In the genomic region with DNA sequence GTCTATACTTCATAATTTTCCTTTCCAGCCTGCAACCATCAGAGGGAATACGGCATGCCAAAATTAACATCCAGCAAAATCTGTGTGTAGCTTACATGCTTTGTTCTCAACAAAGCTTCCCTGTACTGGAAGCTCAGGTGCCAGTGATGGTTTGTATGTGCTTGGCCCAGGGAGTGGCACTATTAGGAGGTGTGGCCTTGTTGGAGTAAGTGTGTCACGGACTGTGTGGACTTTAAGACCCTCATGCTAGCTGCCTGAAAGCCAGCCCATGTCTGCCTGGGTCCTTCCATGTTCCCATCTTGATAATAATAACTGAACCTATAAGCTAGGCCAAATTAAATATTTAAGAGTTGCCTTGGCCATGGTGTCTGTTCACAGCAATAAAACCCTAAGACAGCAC, we compare ENCODE assay signal across 22 mouse cellular contexts.
"Had no signal": no experiment of that assay in that cellular context is flagged by ENCODE, and none has a peak within 500 bp of the region (broad histone marks: within the 10 kb centered on the region; RNA-seq: fewer than 3 reads in every experiment).

No protein-coding gene starts in this region.

- H3K4me1 ChIP-seq: hindbrain, embryonic 13.5 days; hindbrain, embryonic 15.5 days; kidney, embryonic 15.5 days; limb, embryonic 13.5 days; limb, embryonic 15.5 days had no signal

- H3K4me3 ChIP-seq: heart, embryonic 10.5 days; heart, embryonic 12.5 days; hindbrain, embryonic 13.5 days; hindbrain, embryonic 15.5 days; kidney, embryonic 15.5 days; limb, embryonic 13.5 days; limb, embryonic 15.5 days; liver, embryonic 12.5 days had no signal

- H3K27me3 ChIP-seq: heart, embryonic 12.5 days; hindbrain, embryonic 13.5 days; hindbrain, embryonic 15.5 days; kidney, embryonic 15.5 days; limb, embryonic 13.5 days; limb, embryonic 15.5 days; liver, embryonic 12.5 days had no signal

- H3K4me2 ChIP-seq: heart, embryonic 12.5 days; hindbrain, embryonic 13.5 days; hindbrain, embryonic 15.5 days; kidney, embryonic 15.5 days; limb, embryonic 13.5 days; limb, embryonic 15.5 days; liver, embryonic 12.5 days had no signal

- DNase-seq: gastrocnemius, postnatal 14 days; gastrocnemius, postnatal 36 days; heart, postnatal 36 days; kidney, adult 11 months; kidney, adult 2 months; kidney, adult 9 months; kidney, postnatal 14 days; kidney, postnatal 36 days; layer of hippocampus, adult 9-11 months; layer of hippocampus, postnatal 36 days; left cerebral cortex, postnatal 4 days had no signal

- H3K9ac ChIP-seq: heart, embryonic 12.5 days; hindbrain, embryonic 13.5 days; hindbrain, embryonic 15.5 days; kidney, embryonic 15.5 days; limb, embryonic 13.5 days; limb, embryonic 15.5 days; liver, embryonic 12.5 days; liver, embryonic 14.5 days had no signal

- ATAC-seq: hindbrain, postnatal 0 days; liver, embryonic 12.5 days had no signal

- H3K27ac ChIP-seq: heart, embryonic 10.5 days; hindbrain, embryonic 13.5 days; hindbrain, embryonic 15.5 days; hindbrain, postnatal 0 days; kidney, embryonic 15.5 days; kidney, postnatal 0 days; limb, embryonic 13.5 days; limb, embryonic 15.5 days; liver, embryonic 12.5 days; liver, embryonic 14.5 days had no signal

- H3K9me3 ChIP-seq: heart, embryonic 10.5 days; heart, embryonic 12.5 days; hindbrain, embryonic 13.5 days; hindbrain, embryonic 15.5 days; kidney, embryonic 15.5 days; limb, embryonic 13.5 days; limb, embryonic 15.5 days; liver, embryonic 12.5 days had no signal
